ENCODE assay signal across 8 mouse cellular contexts in the genomic region with DNA sequence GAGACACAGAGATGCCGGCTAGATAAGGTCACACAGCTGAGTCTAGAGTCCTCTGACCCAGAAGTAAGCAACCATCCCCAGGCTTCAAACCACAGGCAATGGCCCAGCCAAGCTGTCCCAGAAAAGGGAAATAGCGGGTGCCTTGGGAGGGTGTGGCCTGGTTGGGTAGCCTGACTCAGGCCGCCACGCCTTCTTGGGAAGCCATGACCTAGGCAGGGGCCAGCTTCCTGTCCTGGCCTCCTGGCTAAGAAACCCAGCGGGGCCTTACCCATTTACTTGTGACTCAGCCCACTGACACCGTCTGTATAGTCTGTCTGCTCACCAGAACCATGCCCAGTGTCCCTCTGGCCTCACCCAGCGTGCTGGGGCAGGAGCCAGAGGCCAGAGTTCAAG. TPM values are rescaled to one million over a fixed set of nuclear protein-coding genes. Genes with fewer than 3 reads are reported as not detected.
DNase-seq lines count a peak whose midpoint lies in the region; ATAC-seq lines count a peak whose summit lies in the region.

No protein-coding gene starts in this region.

- no peak for DNase-seq in neural tube, embryonic 10.5 days (ENCODE audit: extremely low spot score, low spot score)
- DNase-seq in kidney, postnatal 14 days = peak; percentile 75
- peak; percentile 71 to 85 for DNase-seq in urinary bladder, postnatal 36 days (ENCODE audit: low spot score in 2 of 2)
- no peak for DNase-seq in cerebellum, adult 9-11 months

- ATAC-seq in neural tube, embryonic 12.5 days (ENCODE audit: low FRiP score, low read depth) = no peak
- ATAC-seq in embryonic facial prominence, embryonic 13.5 days (ENCODE audit: insufficient number of reproducible peaks, insufficient read depth, low FRiP score, low TSS enrichment, low read depth) = no peak
- ATAC-seq in heart, embryonic 16.5 days (replicated peaks; ENCODE audit: extremely low read depth, insufficient read depth, low FRiP score) = peak; percentile 23
- peak; percentile 67 for ATAC-seq in megakaryocyte, adult 5-6 weeks (ENCODE audit: poor library complexity, severe bottlenecking)

- H3K27me3 ChIP-seq in neural tube, embryonic 12.5 days (replicated peaks) = no peaks in the 10 kb centered on the region
- H3K27me3 ChIP-seq in embryonic facial prominence, embryonic 13.5 days = no peaks in the 10 kb centered on the region
- H3K27me3 ChIP-seq in heart, embryonic 16.5 days (ENCODE audit: control insufficient read depth, insufficient read depth, low read length) = no peaks in the 10 kb centered on the region

- H3K36me3 ChIP-seq in neural tube, embryonic 12.5 days = peaks cover 54% of the 10 kb centered on the region
- H3K36me3 ChIP-seq in embryonic facial prominence, embryonic 13.5 days = peaks cover 53% of the 10 kb centered on the region
- peaks cover 33% of the 10 kb centered on the region for H3K36me3 ChIP-seq in heart, embryonic 16.5 days (ENCODE audit: control insufficient read depth, insufficient read depth)

- no peak overlapping the region; the same call in 1 of the 2 replicates for H3K9ac ChIP-seq in neural tube, embryonic 12.5 days
- H3K9ac ChIP-seq in embryonic facial prominence, embryonic 13.5 days = peak overlapping the region; percentile 75
- peak overlapping the region; percentile 93 for H3K9ac ChIP-seq in heart, embryonic 16.5 days (ENCODE audit: low read length)

- peaks cover 43% of the 10 kb centered on the region for H3K4me1 ChIP-seq in neural tube, embryonic 12.5 days
- peaks cover 47% of the 10 kb centered on the region for H3K4me1 ChIP-seq in embryonic facial prominence, embryonic 13.5 days
- peaks cover 35% of the 10 kb centered on the region for H3K4me1 ChIP-seq in heart, embryonic 16.5 days (ENCODE audit: control insufficient read depth, insufficient read depth, low read length)

- H3K27ac ChIP-seq in neural tube, embryonic 12.5 days = no peak overlapping the region
- peak overlapping the region; percentile 28; the same call in 1 of the 2 replicates for H3K27ac ChIP-seq in embryonic facial prominence, embryonic 13.5 days
- H3K27ac ChIP-seq in heart, embryonic 16.5 days (ENCODE audit: low read length) = peak overlapping the region; percentile 96

- H3K4me3 ChIP-seq in neural tube, embryonic 12.5 days = peak overlapping the region; percentile 36; the same call in 1 of the 2 replicates
- H3K4me3 ChIP-seq in embryonic facial prominence, embryonic 13.5 days = peak overlapping the region; percentile 95
- peak overlapping the region; percentile 84 for H3K4me3 ChIP-seq in heart, embryonic 16.5 days (ENCODE audit: low read length)

- no peaks in the 10 kb centered on the region for H3K9me3 ChIP-seq in neural tube, embryonic 12.5 days
- no peaks in the 10 kb centered on the region for H3K9me3 ChIP-seq in embryonic facial prominence, embryonic 13.5 days
- H3K9me3 ChIP-seq in heart, embryonic 16.5 days (replicated peaks; ENCODE audit: control insufficient read depth, low read length) = no peaks in the 10 kb centered on the region

- peak overlapping the region; percentile 94 for H3K4me2 ChIP-seq in neural tube, embryonic 12.5 days (replicated peaks)
- H3K4me2 ChIP-seq in embryonic facial prominence, embryonic 13.5 days = peak overlapping the region; percentile 99
- H3K4me2 ChIP-seq in heart, embryonic 16.5 days (ENCODE audit: low read depth, low read length) = peak overlapping the region; percentile 97

- WGBS in neural tube, embryonic 12.5 days = 77% methylated on average over 7 of the region's 7 CpGs
- WGBS in embryonic facial prominence, embryonic 13.5 days = 75% methylated on average over 7 of the region's 7 CpGs
- WGBS in heart, embryonic 16.5 days = 25% methylated on average over 7 of the region's 7 CpGs

RNA-seq across cellular contexts. Expression of gene Ehbp1l1, which starts 1.6 kb away (rescaled TPM):
- 10.1 and 10.5 TPM in 2 replicates for polyA plus RNA-seq in neural tube, embryonic 12.5 days (2016; fragmentation: Nextera tagmentation; extraction: Ambion mirVana)
- polyA plus RNA-seq in embryonic facial prominence, embryonic 13.5 days (2015; fragmentation: Nextera tagmentation; extraction: Ambion mirVana) = 9.9 and 14.0 TPM in 2 replicates
- 92.3 and 97.5 TPM in 2 replicates for polyA plus RNA-seq in heart, embryonic 16.5 days (2015; fragmentation: Nextera tagmentation; extraction: Ambion mirVana)
- 30.8 and 31.0 TPM in 2 replicates for total RNA-seq in megakaryocyte, adult 5-6 weeks (2015)
- total RNA-seq in megakaryocyte, adult 5-6 weeks (2017) = 118 and 119 TPM in 2 replicates

RNA-seq across cellular contexts. Expression of gene Fam89b, which starts 4.9 kb away (rescaled TPM):
- 193 and 195 TPM in 2 replicates for polyA plus RNA-seq in neural tube, embryonic 12.5 days (2016; fragmentation: Nextera tagmentation; extraction: Ambion mirVana)
- 115 and 126 TPM in 2 replicates for polyA plus RNA-seq in embryonic facial prominence, embryonic 13.5 days (2015; fragmentation: Nextera tagmentation; extraction: Ambion mirVana)
- polyA plus RNA-seq in heart, embryonic 16.5 days (2015; fragmentation: Nextera tagmentation; extraction: Ambion mirVana) = 68.6 and 72.3 TPM in 2 replicates
- 95.7 and 114 TPM in 2 replicates for total RNA-seq in megakaryocyte, adult 5-6 weeks (2015)
- total RNA-seq in megakaryocyte, adult 5-6 weeks (2017) = 65.5 and 78.8 TPM in 2 replicates

RNA-seq across cellular contexts. Expression of gene Ltbp3, which starts 16.2 kb away (rescaled TPM):
- polyA plus RNA-seq in neural tube, embryonic 12.5 days (2016; fragmentation: Nextera tagmentation; extraction: Ambion mirVana) = 10.6 and 12.6 TPM in 2 replicates
- polyA plus RNA-seq in embryonic facial prominence, embryonic 13.5 days (2015; fragmentation: Nextera tagmentation; extraction: Ambion mirVana) = 44.4 and 47.8 TPM in 2 replicates
- 27.3 and 31.5 TPM in 2 replicates for polyA plus RNA-seq in heart, embryonic 16.5 days (2015; fragmentation: Nextera tagmentation; extraction: Ambion mirVana)
- 1.5 TPM in 1 of 2 replicates, not detected in the other for total RNA-seq in megakaryocyte, adult 5-6 weeks (2015)
- 0.18 and 2.8 TPM in 2 replicates for total RNA-seq in megakaryocyte, adult 5-6 weeks (2017)

RNA-seq across cellular contexts. Expression of gene Kcnk7, which starts 20.4 kb away (rescaled TPM):
- 0.19 TPM in 2 replicates for polyA plus RNA-seq in neural tube, embryonic 12.5 days (2016; fragmentation: Nextera tagmentation; extraction: Ambion mirVana)
- polyA plus RNA-seq in embryonic facial prominence, embryonic 13.5 days (2015; fragmentation: Nextera tagmentation; extraction: Ambion mirVana) = 0.52 and 0.59 TPM in 2 replicates
- 0.18 and 0.24 TPM in 2 replicates for polyA plus RNA-seq in heart, embryonic 16.5 days (2015; fragmentation: Nextera tagmentation; extraction: Ambion mirVana)
- total RNA-seq in megakaryocyte, adult 5-6 weeks (2015) = not detected in 2 replicates
- not detected in 2 replicates for total RNA-seq in megakaryocyte, adult 5-6 weeks (2017)

RNA-seq across cellular contexts. Expression of gene Pcnx3, which starts 35.8 kb away (rescaled TPM):
- polyA plus RNA-seq in neural tube, embryonic 12.5 days (2016; fragmentation: Nextera tagmentation; extraction: Ambion mirVana) = 30.3 and 32.4 TPM in 2 replicates
- polyA plus RNA-seq in embryonic facial prominence, embryonic 13.5 days (2015; fragmentation: Nextera tagmentation; extraction: Ambion mirVana) = 25.6 and 26.5 TPM in 2 replicates
- polyA plus RNA-seq in heart, embryonic 16.5 days (2015; fragmentation: Nextera tagmentation; extraction: Ambion mirVana) = 11.5 and 13.4 TPM in 2 replicates
- 25.9 and 33.1 TPM in 2 replicates for total RNA-seq in megakaryocyte, adult 5-6 weeks (2015)
- 19.3 and 19.6 TPM in 2 replicates for total RNA-seq in megakaryocyte, adult 5-6 weeks (2017)

Comparison
In these comparisons a context has a peak if more than half of its experiments do, and no peak if none do; other contexts are left out.
1. ATAC-seq: peak in heart, embryonic 16.5 days (single experiment) and megakaryocyte, adult 5-6 weeks (single experiment); none in neural tube, embryonic 12.5 days (single experiment) and embryonic facial prominence, embryonic 13.5 days (single experiment).
2. H3K4me3 ChIP-seq: peak in every context shown above with its lines; median percentile 95 in embryonic facial prominence, embryonic 13.5 days; 84 in heart, embryonic 16.5 days; 36 in neural tube, embryonic 12.5 days.
3. DNase-seq: peak in kidney, postnatal 14 days (single experiment) and urinary bladder, postnatal 36 days (2 of 2); none in neural tube, embryonic 10.5 days (single experiment) and cerebellum, adult 9-11 months (single experiment).
4. Peak in every context shown above with its lines, with median percentiles within 50 percentile points of each other: H3K4me2 ChIP-seq.